Mouse (Mus musculus) cerebellum, adult 2 months (tissue): Measurements from ENCODE around the gene Vmn2r106. TPM values are rescaled to one million over a fixed set of nuclear protein-coding genes. Genes with fewer than 3 reads are reported as not detected.

Experiments used
- DNase-seq, 2 experiments: peaks; one replicate each; pipeline ENCODE4 v3.0.0; 2021
- H3K27ac ChIP-seq: fragments of 200-500 bp; 2 replicates; pipeline ENCODE4 v1.5.1; 2012; ENCODE audit warnings: low read length, control low read depth, inconsistent platforms; ENCODE audit not compliant: insufficient read depth
- H3K27me3 ChIP-seq: fragments of 200-500 bp; 2 replicates; pipeline ENCODE4 v1.6.1; 2012; ENCODE audit warnings: inconsistent platforms, mild to moderate bottlenecking, low read length, moderate library complexity; ENCODE audit not compliant: control insufficient read depth, insufficient read depth
- H3K4me1 ChIP-seq: fragments of 200-500 bp; 2 replicates; pipeline ENCODE4 v1.6.1; 2011; ENCODE audit warnings: low read length; ENCODE audit not compliant: control insufficient read depth, insufficient read depth
- H3K4me3 ChIP-seq: fragments of 200-500 bp; replicated peaks from 2 replicates; pipeline ENCODE3; 2011; ENCODE audit warnings: mild to moderate bottlenecking, low read depth, low read length, control low read depth; ENCODE audit not compliant: insufficient read depth
- CTCF ChIP-seq: fragments of 200-500 bp; IDR thresholded peaks from 2 replicates; pipeline ENCODE4 v1.5.1; 2011; ENCODE audit warnings: low read depth, mild to moderate bottlenecking, control low read depth, low read length, moderate library complexity, borderline replicate concordance; ENCODE audit not compliant: insufficient read depth
- POLR2A ChIP-seq: fragments of 200-500 bp; IDR thresholded peaks from 2 replicates; pipeline ENCODE4 v1.6.1; 2011; ENCODE audit warnings: low read length, control low read depth, borderline replicate concordance; ENCODE audit not compliant: insufficient read depth
- WGBS: fragments of 180-500 bp; shearing (Covaris S2); methylation state at CpG from one replicate; pipeline ENCODE4 v1.1.7; 2018; 5-methylcytosine and 5-hydroxymethylcytosine counted together
- polyA plus RNA-seq: library from polyadenylated mRNA; depleted of rRNA; stranded (reverse); fragments of >200 nt; gene quantifications from 2 replicates; pipeline ENCODE4 v1.2.3, GENCODE M21; 2012; rRNA removed

Vmn2r106 gene
- polyA plus RNA-seq, result not detected in 2 replicates

DNA sequence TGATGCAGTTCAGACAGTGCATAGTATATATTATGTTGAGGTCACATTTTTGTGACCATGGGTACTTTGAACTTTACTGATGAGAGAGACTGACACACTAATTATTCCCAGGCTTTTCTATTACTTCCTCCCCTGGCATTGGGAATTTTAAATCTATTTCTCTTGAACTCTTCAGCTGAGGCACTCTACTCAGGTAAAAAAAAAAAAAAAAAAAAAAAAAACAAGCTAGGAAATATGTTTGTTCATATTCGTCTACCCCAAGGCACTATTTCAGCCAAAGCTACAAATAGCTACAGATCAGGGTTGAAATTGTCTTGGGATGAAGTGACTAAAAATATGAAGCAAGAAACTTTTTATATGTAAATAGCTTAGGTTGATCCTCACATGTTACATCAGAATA lies at the start of gene Vmn2r106:
TSS of gene Vmn2r106 (minus strand) at position 101 of the 400 bp plus-strand sequence.
- 55% methylated on average over 1 of the region's 1 CpGs for WGBS
- H3K4me1 ChIP-seq, result no peaks in the 10 kb centered on the region
- H3K27ac ChIP-seq, result no peak within 1 kb of the TSS
- no peak for DNase-seq
- H3K27me3 ChIP-seq, result no peaks in the 10 kb centered on the region
- TF ChIP-seq CTCF (no peak), POLR2A (no peak)
- no peak within 1 kb of the TSS for H3K4me3 ChIP-seq

DNA sequence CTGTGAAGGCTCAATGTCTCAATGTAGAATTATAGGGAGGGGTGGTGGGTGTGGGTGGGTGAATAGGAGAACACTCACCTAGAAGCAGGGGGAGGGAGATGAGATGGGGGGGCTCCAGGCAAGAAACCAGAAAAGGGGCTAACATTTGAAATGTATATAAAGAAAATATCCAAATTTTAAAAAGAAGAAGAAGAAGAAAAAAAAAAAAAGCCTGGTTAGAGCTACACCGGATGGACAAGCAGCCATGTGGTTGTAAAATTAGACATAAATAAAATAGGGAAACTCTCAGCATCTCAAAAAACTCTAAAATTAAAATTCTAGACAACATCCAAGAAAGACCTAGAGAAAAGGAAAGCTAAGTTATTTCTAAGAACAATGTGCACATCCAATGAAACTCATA lies 20.4 kb upstream of the Vmn2r106 start:
- TF ChIP-seq POLR2A, result no peak
- TF ChIP-seq CTCF, result no peak
- Histone ChIP-seq H3K4me1 (no peaks in the 10 kb centered on the region), H3K4me3 (no peak overlapping the region), H3K27ac (no peak overlapping the region), H3K27me3 (no peaks in the 10 kb centered on the region)
- DNase-seq, result no peak
- WGBS, result 85% methylated on average over 1 of the region's 1 CpGs

DNA sequence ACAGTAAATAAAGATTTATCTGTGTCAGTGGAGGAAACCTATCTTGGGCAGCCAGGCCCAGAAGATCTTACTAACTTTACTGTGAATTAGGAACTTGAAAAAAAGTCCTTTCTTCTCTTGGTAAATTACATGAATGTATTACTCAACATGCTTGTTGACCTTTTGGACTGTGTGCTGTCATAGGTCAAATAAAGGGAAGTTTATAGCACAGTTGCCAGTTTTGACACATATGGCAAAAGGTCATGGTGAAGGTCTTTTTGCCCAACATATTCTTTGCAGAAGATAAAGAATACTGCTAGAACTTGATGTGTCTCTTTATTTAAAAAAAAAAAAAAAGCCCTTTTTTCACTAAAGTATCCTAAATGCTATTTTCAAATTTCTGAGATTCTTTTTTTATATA lies 1.6 kb upstream of the Vmn2r106 start:
- TF ChIP-seq POLR2A (no peak), CTCF (no peak)
- no peaks in the 10 kb centered on the region for H3K27me3 ChIP-seq
- H3K4me1 ChIP-seq, result no peaks in the 10 kb centered on the region
- no peak overlapping the region for H3K4me3 ChIP-seq
- no peak overlapping the region for H3K27ac ChIP-seq
- DNase-seq, result no peak

DNA sequence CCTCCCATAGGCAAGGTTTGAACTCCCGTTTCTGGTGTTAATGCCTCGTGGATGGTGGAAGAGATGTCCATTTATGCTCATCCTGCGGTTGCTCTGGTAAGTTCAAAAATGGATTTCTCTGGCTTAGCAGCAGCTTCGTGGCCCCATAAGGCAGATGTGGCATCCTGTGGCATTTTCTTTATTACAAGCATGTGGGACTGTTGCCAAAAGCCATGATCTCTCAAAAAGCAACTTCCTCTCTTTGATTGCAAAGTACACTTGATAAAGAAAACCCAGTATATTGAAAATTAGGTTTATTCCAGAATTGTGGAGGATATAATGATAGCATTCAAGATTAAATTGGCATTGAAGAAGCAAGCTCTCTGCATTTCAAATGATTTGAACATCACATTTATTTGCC lies 29.8 kb downstream of the Vmn2r106 start:
- Histone ChIP-seq H3K4me1 (no peaks in the 10 kb centered on the region), H3K4me3 (no peak overlapping the region), H3K27ac (no peak overlapping the region), H3K27me3 (no peaks in the 10 kb centered on the region)
- no peak for DNase-seq
- TF ChIP-seq CTCF, result no peak
- no peak for TF ChIP-seq POLR2A
- 57% methylated on average over 4 of the region's 4 CpGs for WGBS

DNA sequence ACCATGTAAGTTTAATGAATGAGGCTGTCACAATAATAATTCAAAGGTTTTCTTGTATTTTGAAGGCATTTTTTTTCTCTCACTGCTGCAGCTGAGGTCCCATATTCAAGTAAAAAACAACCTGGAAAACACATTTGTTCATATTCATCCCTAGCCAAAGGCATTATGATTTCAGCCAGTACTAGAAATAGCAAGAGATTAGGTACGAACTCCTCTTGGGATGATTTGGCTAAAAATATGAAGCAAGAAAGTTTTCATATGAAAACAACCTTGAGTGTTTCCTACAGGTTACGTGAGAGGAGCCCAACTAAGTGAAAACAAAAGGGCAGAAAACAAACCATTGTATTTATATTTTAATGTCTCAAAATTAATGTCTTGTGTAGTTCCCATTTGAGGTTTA lies 50.4 kb downstream of the Vmn2r106 start, which contains the start of gene Vmn2r105:
TSS of gene Vmn2r105 (minus strand) at position 101 of the 400 bp plus-strand sequence.
- WGBS, result 49% methylated on average over 2 of the region's 2 CpGs
- no peak for DNase-seq
- TF ChIP-seq POLR2A (no peak), CTCF (no peak)
- no peaks in the 10 kb centered on the region for H3K27me3 ChIP-seq
- no peak within 1 kb of the TSS for H3K4me3 ChIP-seq
- no peak within 1 kb of the TSS for H3K27ac ChIP-seq
- H3K4me1 ChIP-seq, result no peaks in the 10 kb centered on the region

Other genes with a start within 250 kb of the Vmn2r106 start
- gene Vmn2r104, start 237.2 kb downstream of the Vmn2r106 start, polyA plus RNA-seq, result not detected in 2 replicates
- not detected in 2 replicates for gene Fpr-rs7, start 171.3 kb downstream of the Vmn2r106 start, polyA plus RNA-seq
- gene Fpr-rs6, start 102.5 kb downstream of the Vmn2r106 start, polyA plus RNA-seq, result not detected in 2 replicates
- not detected in 2 replicates for gene Vmn2r105, start 50.5 kb downstream of the Vmn2r106 start, polyA plus RNA-seq
- not detected in 2 replicates for gene Vmn2r107, start 59.7 kb upstream of the Vmn2r106 start, polyA plus RNA-seq
- not detected in 2 replicates for gene Vmn1r224, start 128.6 kb upstream of the Vmn2r106 start, polyA plus RNA-seq
- gene Vmn2r108, start 195.8 kb upstream of the Vmn2r106 start, polyA plus RNA-seq, result not detected in 2 replicates
- not detected in 2 replicates for gene Vmn1r225, start 212.6 kb upstream of the Vmn2r106 start, polyA plus RNA-seq